Mouse (Mus musculus) layer of hippocampus, postnatal 25 days (tissue): ENCODE measurements around the gene Hdac7. TPM values are rescaled to one million over a fixed set of nuclear protein-coding genes. Genes with fewer than 3 reads are reported as not detected.

Experiments
- DNase-seq, 2 experiments: peaks; one replicate each; pipeline ENCODE4 v3.0.0; 2022; ENCODE audit warnings: mixed read lengths in 2 of 2, low spot score in 1 of 2; ENCODE audit errors: extremely low spot score in 1 of 2
- total RNA-seq, 2 experiments: library from RNA; stranded (reverse); gene quantifications; 2 replicates each; pipeline ENCODE4 v1.2.3; 2021

Gene Hdac7
- total RNA-seq, 2 experiments from 2014 or later, result 15.6 to 30.1 TPM

- no peak for DNase-seq
These were observed 16.1 kb upstream of the Hdac7 start for GRCm38 (mm10) chr15:97860353-97860752.

DNA sequence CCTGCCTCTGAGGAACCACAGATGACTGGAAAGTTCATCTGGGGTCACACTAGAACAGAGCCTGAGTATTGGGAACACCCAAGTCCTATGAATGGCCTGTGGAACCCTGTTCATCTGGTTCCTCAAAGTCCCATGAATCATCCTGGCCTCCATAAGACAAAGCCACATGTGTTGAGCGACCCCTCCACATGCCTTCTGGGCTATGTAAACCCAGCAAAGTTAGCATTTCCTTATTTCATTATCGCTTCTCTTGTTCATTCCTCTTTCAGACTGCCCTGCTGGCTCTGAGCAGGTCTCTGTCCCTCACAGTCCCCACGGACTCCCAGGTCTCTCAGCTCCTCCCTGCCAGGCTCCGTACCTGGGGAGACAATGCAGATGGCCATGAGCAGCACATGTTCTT, 14.1 kb upstream of the Hdac7 start:
- DNase-seq, result no peak

- DNase-seq, result no peak
These were observed 10.2 kb upstream of the Hdac7 start for GRCm38 (mm10) chr15:97854551-97854950.

- DNase-seq, result no peak
These were observed 9.8 kb upstream of the Hdac7 start for GRCm38 (mm10) chr15:97854059-97854458.

DNA sequence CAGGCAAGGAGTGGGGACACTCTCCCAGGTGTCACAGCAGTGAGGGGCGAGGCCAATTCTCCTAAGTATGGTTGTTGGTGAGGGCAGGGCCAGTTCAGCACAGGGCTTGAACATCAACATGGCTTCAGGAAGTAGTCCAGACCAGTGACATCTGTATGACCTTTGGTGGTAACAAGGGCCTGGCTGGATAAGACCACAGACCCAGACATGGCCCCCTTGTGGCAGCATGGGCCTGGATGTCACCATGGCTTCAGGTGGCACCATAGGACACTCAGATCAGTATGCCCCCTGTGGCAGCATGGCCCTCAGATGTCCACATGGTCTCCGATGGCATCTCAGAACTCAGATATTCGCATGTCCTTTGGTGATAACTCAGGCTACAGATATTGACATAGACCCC, 8.0 kb upstream of the Hdac7 start:
- DNase-seq, result no peak

DNA sequence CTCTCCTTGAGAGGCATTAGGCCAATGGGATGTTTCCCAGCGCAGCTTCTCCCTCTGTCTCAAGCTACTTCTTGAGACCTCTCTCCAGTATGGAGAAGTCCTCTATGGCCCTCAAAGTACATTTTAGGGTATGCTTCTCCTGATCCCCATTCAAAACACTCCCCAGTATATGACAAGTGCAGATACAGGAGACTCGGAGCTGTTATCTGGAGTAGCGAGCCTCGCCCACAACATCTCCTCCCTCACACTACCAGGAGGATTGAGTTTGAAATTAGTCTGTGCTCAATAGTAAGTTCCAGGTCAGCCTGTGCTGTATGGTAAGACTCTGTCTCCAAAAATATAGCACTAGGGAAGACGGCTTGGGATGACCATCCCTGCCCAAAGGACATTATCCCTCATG, 6.7 kb upstream of the Hdac7 start:
- no peak for DNase-seq

- no peak for DNase-seq
These were observed 6.1 kb upstream of the Hdac7 start for GRCm38 (mm10) chr15:97850441-97850840.

DNA sequence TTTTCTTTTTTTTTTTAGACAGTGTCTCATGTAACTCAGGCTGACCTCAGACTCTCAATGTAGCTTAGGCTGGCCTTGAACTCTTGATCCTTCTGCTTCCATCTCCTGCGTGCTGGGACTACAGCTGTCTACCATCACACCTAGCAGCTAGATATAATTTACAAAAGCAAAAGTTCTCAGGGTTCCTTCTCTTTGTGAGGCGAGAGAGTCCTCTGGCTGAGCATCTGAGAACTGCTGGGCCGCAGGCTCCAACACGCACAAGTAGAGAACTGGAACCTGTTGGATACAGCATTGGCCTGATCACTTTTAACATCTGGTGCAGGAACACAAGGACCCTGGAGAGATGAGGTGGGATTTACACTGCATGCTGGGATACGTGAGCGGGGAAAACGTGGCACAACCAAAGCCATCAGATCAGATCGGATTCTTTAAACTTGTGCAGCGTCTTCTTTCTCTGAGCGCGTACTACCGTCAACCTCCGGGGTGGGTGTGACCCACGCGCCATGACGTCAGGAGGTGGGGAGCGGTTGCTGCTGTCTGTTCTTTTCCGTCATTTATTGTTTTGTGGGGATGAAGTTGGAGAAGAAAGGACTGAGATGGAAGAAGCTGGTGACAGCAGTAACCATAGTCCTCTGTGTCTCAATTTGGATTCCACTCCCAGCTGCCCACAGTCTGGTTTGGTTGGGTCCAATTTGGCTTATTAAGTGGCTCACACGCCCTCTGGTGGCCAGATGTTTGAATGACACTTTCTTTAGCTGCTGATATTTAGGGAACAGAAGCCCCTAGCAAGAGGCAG, 5.0 kb upstream of the Hdac7 start:
- peak; percentile 71 to 82 for DNase-seq

GRCm38 (mm10) chr15:97847866-97848265, 3.6 kb upstream of the Hdac7 start:
- no peak for DNase-seq

DNA sequence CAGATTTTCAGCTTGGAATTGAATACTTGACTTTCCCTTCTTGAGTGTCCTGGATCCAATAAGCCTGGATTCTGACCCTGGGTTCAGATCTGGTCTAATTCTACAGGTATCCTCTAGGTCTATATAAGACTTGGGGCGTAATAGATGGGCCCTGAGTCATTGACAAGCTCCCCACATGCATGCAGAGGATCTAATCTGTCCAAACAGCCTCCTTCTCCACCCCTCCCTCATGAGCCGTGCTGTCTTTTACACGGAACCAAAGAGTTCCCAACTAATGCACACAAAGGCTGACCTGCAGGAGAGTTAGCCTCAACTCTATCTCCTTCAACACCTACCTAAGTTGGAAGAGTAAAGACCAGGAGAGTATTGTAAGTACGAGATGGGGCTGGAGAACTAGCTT, 3.0 kb upstream of the Hdac7 start:
- no peak for DNase-seq

- DNase-seq, result no peak
These were observed 2.0 kb upstream of the Hdac7 start for GRCm38 (mm10) chr15:97846121-97846882.

GRCm38 (mm10) chr15:97843247-97843651, 1.1 kb downstream of the Hdac7 start:
- no peak for DNase-seq

DNA sequence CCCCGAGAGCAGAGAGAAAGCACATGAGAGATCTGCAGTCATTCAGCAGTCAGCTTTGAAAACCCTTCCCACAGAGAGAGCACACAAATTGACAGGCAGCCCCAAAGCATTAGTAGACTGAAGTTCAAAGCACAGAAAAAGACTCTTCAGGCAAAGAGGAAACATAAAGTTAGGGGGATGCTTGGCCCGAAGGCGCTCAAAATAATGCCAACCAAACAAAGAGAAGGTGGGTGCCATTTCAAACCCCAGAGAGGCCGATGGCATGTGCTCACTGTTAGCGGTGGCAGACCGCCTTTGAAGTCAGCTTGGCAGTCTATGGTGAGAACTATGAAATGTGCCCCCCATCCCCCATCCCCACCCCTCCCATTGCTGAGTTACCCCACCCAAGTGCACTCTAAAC, 2.2 kb downstream of the Hdac7 start:
- DNase-seq, result no peak

DNA sequence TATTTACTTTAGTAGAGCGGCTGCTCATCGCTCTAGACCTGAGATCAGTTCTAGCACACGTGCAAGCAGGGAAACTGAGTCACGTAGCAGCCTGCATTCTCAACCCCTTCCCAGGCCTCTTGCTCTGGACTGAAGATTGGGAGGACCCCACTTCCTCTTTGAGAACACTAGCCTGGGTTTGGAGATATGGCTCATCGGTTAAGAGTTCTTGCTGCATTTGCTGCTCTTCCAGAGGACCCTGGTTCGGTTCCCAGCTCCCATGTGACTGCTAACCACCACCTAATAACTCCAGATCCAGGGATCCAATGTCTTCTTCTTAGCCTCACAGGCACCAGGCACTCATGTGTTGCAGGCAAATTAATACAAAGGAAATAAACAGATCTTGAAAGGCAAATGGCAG, 2.9 kb downstream of the Hdac7 start:
- no peak for DNase-seq

GRCm38 (mm10) chr15:97840781-97841180, 3.5 kb downstream of the Hdac7 start:
- no peak for DNase-seq

DNA sequence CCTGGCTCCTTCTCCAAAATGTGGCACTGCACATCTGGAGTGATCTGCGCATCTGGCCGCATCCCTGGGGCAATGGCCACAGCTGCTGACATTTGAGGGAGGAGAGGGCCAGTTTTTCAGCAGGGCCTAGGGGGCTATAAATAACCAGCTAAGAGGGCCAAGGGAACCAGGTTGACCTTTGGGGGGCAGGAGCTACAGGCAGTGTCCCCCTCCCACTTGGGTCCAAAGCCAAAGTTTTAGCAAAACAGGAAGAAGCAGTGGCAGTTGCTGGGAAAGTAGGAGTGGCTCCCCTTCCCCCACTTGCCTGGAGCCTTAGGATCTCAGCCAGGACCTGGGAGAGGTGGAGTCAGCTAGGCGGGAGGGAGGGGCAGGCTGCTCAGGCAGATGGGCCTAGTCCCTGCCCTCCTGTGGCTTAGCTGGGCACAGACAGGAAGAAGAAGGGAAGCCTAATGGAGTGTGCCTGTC, 4.3 kb downstream of the Hdac7 start:
- no peak for DNase-seq

DNA sequence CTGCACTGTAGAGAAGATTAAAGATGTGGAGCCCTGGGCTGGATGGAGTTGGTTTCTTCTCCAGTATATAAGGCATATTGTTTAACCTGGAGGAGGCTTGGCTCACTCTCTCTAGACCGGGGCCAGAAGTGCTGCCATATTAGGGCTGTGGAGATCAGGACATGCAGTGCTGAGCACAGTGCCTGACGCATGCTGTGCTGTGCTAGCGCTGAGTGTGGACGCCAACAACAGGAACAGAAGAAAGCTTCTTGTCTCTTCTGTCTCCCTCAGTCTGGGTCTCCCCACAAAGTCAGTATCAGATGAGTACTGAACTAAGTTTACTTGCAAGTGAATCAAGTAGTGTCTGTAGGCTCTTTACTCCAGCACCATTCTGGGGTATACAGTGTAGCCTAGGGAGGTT, 4.8 kb downstream of the Hdac7 start:
- DNase-seq, result no peak

DNA sequence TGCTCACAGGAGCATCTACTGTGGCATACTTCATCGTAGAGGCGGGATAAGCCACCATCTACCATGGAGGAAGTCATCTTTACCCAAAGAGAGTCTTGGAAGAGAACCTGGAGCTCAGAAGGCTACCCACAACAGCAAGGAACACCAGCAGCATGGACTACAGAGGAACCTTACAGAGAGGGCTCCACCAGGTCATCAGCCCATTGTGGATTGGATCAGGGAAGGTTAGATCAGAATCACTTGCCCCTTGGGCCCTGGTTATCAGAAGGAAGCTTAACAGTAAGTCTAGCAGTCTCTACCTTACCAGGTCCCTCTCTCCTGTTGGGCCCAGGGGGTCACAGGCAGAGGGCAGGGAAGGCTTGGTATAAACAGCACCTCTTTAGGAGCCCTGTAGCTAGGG, 5.3 kb downstream of the Hdac7 start:
- no peak for DNase-seq

DNA sequence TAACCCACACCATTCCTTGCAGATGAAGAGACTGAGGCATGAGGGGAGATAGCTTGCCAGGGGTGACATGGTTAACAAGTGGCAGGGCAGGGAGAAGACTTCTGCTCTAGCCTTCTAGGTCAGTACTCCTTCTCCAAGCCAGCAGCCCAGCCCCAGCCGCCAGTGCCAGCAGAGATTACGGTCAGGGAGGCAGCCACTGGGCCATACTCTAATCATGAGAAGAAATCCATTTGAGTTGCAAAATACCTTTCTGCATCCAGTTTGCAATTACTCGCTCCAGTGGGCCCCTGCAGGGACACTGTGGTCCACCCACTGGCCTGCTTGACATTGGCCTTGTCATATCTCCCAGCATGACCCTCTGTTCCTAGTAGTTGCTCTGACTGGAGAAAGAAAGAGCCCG, 5.9 kb downstream of the Hdac7 start:
- DNase-seq, result no peak

DNA sequence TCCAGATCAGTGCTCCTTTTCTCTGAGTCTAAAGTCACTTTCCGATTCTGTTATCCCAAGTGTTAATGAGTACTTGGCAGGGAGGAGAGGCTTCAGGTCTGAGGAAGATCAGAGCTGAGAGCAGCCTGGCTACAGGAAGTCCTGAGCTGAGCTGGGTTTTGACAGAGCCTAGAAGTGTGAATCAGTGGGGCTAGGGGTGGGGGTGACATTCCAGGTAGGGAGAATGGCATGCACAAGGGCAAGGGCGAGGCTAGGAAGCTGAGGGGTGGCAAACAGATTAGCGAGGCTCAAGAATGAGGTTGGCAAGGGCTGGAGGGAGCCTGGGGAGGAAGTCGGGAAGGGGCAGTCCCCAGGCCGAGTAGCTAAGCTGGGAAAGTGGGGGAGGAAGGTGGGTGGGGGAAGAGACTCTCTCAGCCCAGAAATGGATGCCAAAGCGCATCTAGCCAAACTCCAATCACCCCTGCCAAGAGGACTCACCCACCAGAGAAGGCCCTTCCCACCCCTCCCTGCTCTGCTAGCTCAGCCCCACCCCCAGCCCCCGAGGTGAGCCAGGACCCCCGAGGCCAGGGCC, 6.7 kb downstream of the Hdac7 start:
- DNase-seq, result no peak

DNA sequence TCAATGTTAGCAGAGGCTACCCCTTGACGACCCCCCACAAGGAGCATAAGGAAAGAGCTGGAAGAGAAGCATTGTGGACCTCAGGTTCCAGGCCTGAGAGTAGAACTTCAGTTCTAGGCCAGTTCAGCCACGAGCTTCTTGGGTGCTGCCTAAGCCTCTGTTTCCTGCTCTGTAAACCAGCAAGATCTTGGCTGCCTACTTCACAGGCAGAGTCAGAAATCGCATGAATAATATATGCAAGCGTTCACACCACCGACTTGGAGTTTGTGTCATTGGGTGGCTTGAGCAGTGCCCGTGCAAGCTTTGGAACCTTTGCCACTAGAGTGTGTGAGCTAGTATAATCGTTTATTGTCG, 7.4 kb downstream of the Hdac7 start:
- no peak for DNase-seq
